Mouse (Mus musculus): Measurements from ENCODE around the gene Taok1.
A peak's percentile ranks its signal among the peaks of the same experiment; 100 is the strongest.

Taok1 gene

GRCm38 (mm10) chr11:77492311-77492871 is 115.2 kb downstream of the Taok1 start:
- peak; percentile 55 to 61 for DNase-seq (ENCODE audit: low spot score in 2 of 2)

- DNase-seq (ENCODE audit: low spot score in 2 of 2) = peak; percentile 62 to 71
These were observed 115.9 kb downstream of the Taok1 start for GRCm38 (mm10) chr11:77491502-77492291.

GRCm38 (mm10) chr11:77491123-77491501 is 116.5 kb downstream of the Taok1 start:
- peak; percentile 84 to 89 for DNase-seq (ENCODE audit: low spot score in 2 of 2)

- peak in 1 of 2 experiments; percentile 33 for DNase-seq (ENCODE audit: low spot score in 2 of 2)
These were observed 117.2 kb downstream of the Taok1 start for GRCm38 (mm10) chr11:77490451-77490850.

- DNase-seq (ENCODE audit: low spot score in 2 of 2) = peak; percentile 66 to 73
These were observed 117.9 kb downstream of the Taok1 start, which contains the start of gene Ankrd13b for GRCm38 (mm10) chr11:77489591-77490235. Ankrd13b (minus strand) TSS chr11:77489678.

- peak in 1 of 2 experiments; percentile 28 for DNase-seq (ENCODE audit: low spot score in 2 of 2)
These were observed 118.6 kb downstream of the Taok1 start for GRCm38 (mm10) chr11:77488771-77489581.

GRCm38 (mm10) chr11:77486798-77487197 is 120.8 kb downstream of the Taok1 start:
- peak in 1 of 2 experiments; percentile 47 for DNase-seq (ENCODE audit: low spot score in 2 of 2)

GRCm38 (mm10) chr11:77485229-77485628 is 122.4 kb downstream of the Taok1 start:
- no peak for DNase-seq (ENCODE audit: low spot score in 2 of 2)

GRCm38 (mm10) chr11:77483510-77484255 is 123.9 kb downstream of the Taok1 start:
- no peak for DNase-seq (ENCODE audit: low spot score in 2 of 2)

- no peak for DNase-seq (ENCODE audit: low spot score in 2 of 2)
These were observed 124.6 kb downstream of the Taok1 start for GRCm38 (mm10) chr11:77483043-77483442.

Data from frontal cortex, postnatal 14 days (tissue).